Mouse (Mus musculus) testis, adult 2 months (tissue): ENCODE results near the gene Cxcr4.

ENCODE experiments used
- CTCF ChIP-seq: fragments of 200-500 bp; IDR thresholded peaks from 2 replicates; pipeline ENCODE4 v1.5.1; 2012; ENCODE audit warnings: low read depth, mild to moderate bottlenecking, inconsistent platforms, low read length, moderate library complexity; ENCODE audit not compliant: control insufficient read depth, insufficient read depth, insufficient replicate concordance
- POLR2A ChIP-seq: fragments of 200-500 bp; IDR thresholded peaks from 2 replicates; pipeline ENCODE4 v1.6.1; 2012; ENCODE audit warnings: low read depth, mild to moderate bottlenecking, inconsistent platforms, low read length, moderate library complexity; ENCODE audit not compliant: control insufficient read depth

DNA sequence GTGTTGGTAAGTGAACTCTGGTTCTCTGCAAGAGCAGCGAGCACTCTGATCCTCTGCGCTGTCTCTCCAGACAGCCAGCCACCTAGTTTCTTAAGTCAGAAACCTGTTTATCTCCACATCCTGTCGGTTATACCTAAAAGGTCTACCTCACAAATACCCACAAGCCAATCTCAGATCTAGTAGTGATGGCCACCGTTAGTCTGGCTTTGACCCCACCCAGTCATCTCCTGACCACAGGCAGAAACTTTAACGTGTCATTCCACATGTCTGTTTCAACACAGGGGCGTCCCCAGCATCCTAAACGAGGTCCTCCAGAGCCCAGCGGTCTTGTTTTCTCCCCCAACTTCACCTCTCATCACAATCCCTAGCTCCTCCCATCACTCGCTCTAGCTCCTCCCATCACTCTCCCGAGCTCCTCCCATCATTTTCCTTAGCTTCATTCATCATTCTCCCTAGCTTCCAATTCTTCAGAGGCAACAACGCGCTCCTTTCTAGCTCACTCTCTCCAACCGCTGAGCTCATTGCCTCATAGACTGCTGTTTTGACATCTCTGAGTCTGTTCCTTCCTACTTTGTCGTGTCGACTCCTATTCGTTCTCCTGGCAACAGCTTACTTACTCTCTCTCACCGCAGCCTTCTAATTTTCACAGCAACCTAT lies 22.0 kb downstream of the Cxcr4 start:
- no peak for TF ChIP-seq CTCF
- TF ChIP-seq POLR2A, result no peak
